Mouse (Mus musculus): ENCODE data around the gene Ruvbl2. TPM values are rescaled to one million over a fixed set of nuclear protein-coding genes. Genes with fewer than 3 reads are reported as not detected.

Gene Ruvbl2
- total and polyA plus RNA-seq, 3 experiments, result 253 to 277 (median 267) TPM

GRCm38 (mm10) chr7:45372371-45372770 lies 65.5 kb downstream of the Ruvbl2 start:
- in situ Hi-C loops (cut with MboI; ENCODE audit: low pct_ligation_motif_present, low pct_unique_long_range_greater_than_20kb, low sequenced_read_pairs) (no loop called here), dilution Hi-C loops (cut with MboI; ENCODE audit: extremely low pct_ligation_motif_present, extremely low pct_unique_long_range_greater_than_20kb, low sequenced_read_pairs) (no loop called here)
- peaks cover 2 to 11% of the 10 kb centered on the region in 2 experiments for H3K4me1 ChIP-seq (ENCODE audit: control insufficient read depth in 1 of 2, insufficient read depth in 2 of 2)
- peaks cover 52 to 88% of the 10 kb centered on the region in 2 experiments for H3K36me3 ChIP-seq (replicated peaks in 1 of 2; ENCODE audit: control insufficient read depth in 1 of 2, insufficient read depth in 1 of 2, low read length in 1 of 2)
- no peak overlapping the region for H3K4me3 ChIP-seq (replicated peaks in 1 of 3; ENCODE audit: low read depth in 2 of 3, low read length in 2 of 3, poor library complexity in 1 of 3)
- no peak overlapping the region for H3K4me2 ChIP-seq (ENCODE audit: insufficient read depth, low read depth, poor library complexity, severe bottlenecking)
- no peaks in the 10 kb centered on the region for H3K79me2 ChIP-seq (replicated peaks; ENCODE audit: control insufficient read depth, extremely low read depth, insufficient read depth, poor library complexity, severe bottlenecking)
- DNase-seq (ENCODE audit: extremely low read depth), result no peak
- TF ChIP-seq NRF1 (IDR thresholded peaks at IDR 0.05; ENCODE audit: low read depth, low read length) (no peak), USF2 (conservative IDR thresholded peaks at IDR 0.05; ENCODE audit: low read depth, low read length) (no peak), UBTF (IDR thresholded peaks at IDR 0.05; ENCODE audit: low read depth, low read length) (no peak), MYC (IDR thresholded peaks at IDR 0.05; ENCODE audit: low read depth, low read length) (no peak), ELF1 (IDR thresholded peaks at IDR 0.05; ENCODE audit: low read depth, low read length) (no peak), NELFE (IDR thresholded peaks at IDR 0.05; ENCODE audit: low read depth, low read length) (no peak), SMC3 (IDR thresholded peaks at IDR 0.05; ENCODE audit: low read depth, low read length) (no peak), CHD2 (IDR thresholded peaks at IDR 0.05; ENCODE audit: low read length) (no peak), MAFK (IDR thresholded peaks at IDR 0.05; ENCODE audit: insufficient replicate concordance, low read length) (no peak), POLR2A (IDR thresholded peaks at IDR 0.05; ENCODE audit: low read depth, low read length) (no peak), ETS1 (conservative IDR thresholded peaks at IDR 0.05; ENCODE audit: low read depth, low read length) (no peak), POLR2AphosphoS2 (IDR thresholded peaks at IDR 0.05; ENCODE audit: low read depth, low read length) (no peak), CHD1 (IDR thresholded peaks at IDR 0.05; ENCODE audit: low read depth, low read length) (no peak), MAZ (IDR thresholded peaks at IDR 0.05; ENCODE audit: low read depth, low read length) (no peak), TBP (conservative IDR thresholded peaks at IDR 0.05; ENCODE audit: low read depth, low read length) (no peak), MEF2A (IDR thresholded peaks at IDR 0.05; ENCODE audit: borderline replicate concordance, low read depth, low read length) (no peak), USF1 (IDR thresholded peaks at IDR 0.05; ENCODE audit: low read depth, low read length) (no peak)
- H3K9me3 ChIP-seq (replicated peaks; ENCODE audit: low read length), result no peaks in the 10 kb centered on the region
- H3K27ac ChIP-seq (ENCODE audit: insufficient read depth, low read depth), result no peak overlapping the region
- H3K27me3 ChIP-seq (replicated peaks), result no peaks in the 10 kb centered on the region
- H3K9ac ChIP-seq (ENCODE audit: insufficient read depth, low read depth), result no peak overlapping the region

Other genes starting within 250 kb of the Ruvbl2 start
Only the 20 nearest of the 32 such genes appear.
- gene Slc6a21, start 160.6 kb downstream of the Ruvbl2 start, total RNA-seq (2012; rRNA removed), result not detected in 2 replicates
- not detected in 2 replicates for gene Slc6a21, start 160.6 kb downstream of the Ruvbl2 start, total RNA-seq (2014; rRNA removed)
- gene Slc6a21, start 160.6 kb downstream of the Ruvbl2 start, polyA plus RNA-seq (2012; ENCODE audit: insufficient read length, low read depth), result not detected in 2 replicates
- 10.7 and 17.6 TPM in 2 replicates for gene Trpm4, start 104.3 kb downstream of the Ruvbl2 start, total RNA-seq (2012; rRNA removed)
- gene Trpm4, start 104.3 kb downstream of the Ruvbl2 start, total RNA-seq (2014; rRNA removed), result 8.6 and 12.0 TPM in 2 replicates
- 9.3 and 11.0 TPM in 2 replicates for gene Trpm4, start 104.3 kb downstream of the Ruvbl2 start, polyA plus RNA-seq (2012; ENCODE audit: insufficient read length, low read depth)
- 0.13 and 0.21 TPM in 2 replicates for gene Hrc, start 102.8 kb downstream of the Ruvbl2 start, total RNA-seq (2012; rRNA removed)
- not detected in 2 replicates for gene Hrc, start 102.8 kb downstream of the Ruvbl2 start, total RNA-seq (2014; rRNA removed)
- 0.10 and 0.16 TPM in 2 replicates for gene Hrc, start 102.8 kb downstream of the Ruvbl2 start, polyA plus RNA-seq (2012; ENCODE audit: insufficient read length, low read depth)
- gene Ppfia3, start 71.1 kb downstream of the Ruvbl2 start, total RNA-seq (2012; rRNA removed), result 1.5 and 1.9 TPM in 2 replicates
- gene Ppfia3, start 71.1 kb downstream of the Ruvbl2 start, total RNA-seq (2014; rRNA removed), result 0.21 and 0.32 TPM in 2 replicates
- 0.57 and 0.61 TPM in 2 replicates for gene Ppfia3, start 71.1 kb downstream of the Ruvbl2 start, polyA plus RNA-seq (2012; ENCODE audit: insufficient read length, low read depth)
- 4.4 and 5.0 TPM in 2 replicates for gene Lin7b, start 67.5 kb downstream of the Ruvbl2 start, total RNA-seq (2012; rRNA removed)
- 3.5 and 3.8 TPM in 2 replicates for gene Lin7b, start 67.5 kb downstream of the Ruvbl2 start, total RNA-seq (2014; rRNA removed)
- 7.4 and 10.4 TPM in 2 replicates for gene Lin7b, start 67.5 kb downstream of the Ruvbl2 start, polyA plus RNA-seq (2012; ENCODE audit: insufficient read length, low read depth)
- gene Snrnp70, start 42.4 kb downstream of the Ruvbl2 start, total RNA-seq (2012; rRNA removed), result 197 and 229 TPM in 2 replicates
- gene Snrnp70, start 42.4 kb downstream of the Ruvbl2 start, total RNA-seq (2014; rRNA removed), result 182 and 212 TPM in 2 replicates
- 457 and 499 TPM in 2 replicates for gene Snrnp70, start 42.4 kb downstream of the Ruvbl2 start, polyA plus RNA-seq (2012; ENCODE audit: insufficient read length, low read depth)
- gene Kcna7, start 32.4 kb downstream of the Ruvbl2 start, total RNA-seq (2012; rRNA removed), result 2.1 and 3.2 TPM in 2 replicates
- 0.16 and 0.23 TPM in 2 replicates for gene Kcna7, start 32.4 kb downstream of the Ruvbl2 start, total RNA-seq (2014; rRNA removed)
- gene Kcna7, start 32.4 kb downstream of the Ruvbl2 start, polyA plus RNA-seq (2012; ENCODE audit: insufficient read length, low read depth), result 0.22 and 0.39 TPM in 2 replicates
- 0.71 and 1.5 TPM in 2 replicates for gene Ntf5, start 24.4 kb downstream of the Ruvbl2 start, total RNA-seq (2012; rRNA removed)
- 0.23 and 0.43 TPM in 2 replicates for gene Ntf5, start 24.4 kb downstream of the Ruvbl2 start, total RNA-seq (2014; rRNA removed)
- gene Ntf5, start 24.4 kb downstream of the Ruvbl2 start, polyA plus RNA-seq (2012; ENCODE audit: insufficient read length, low read depth), result 0.59 and 0.65 TPM in 2 replicates
- gene Lhb, start 17.3 kb downstream of the Ruvbl2 start, total RNA-seq (2012; rRNA removed), result not detected in 2 replicates
- gene Lhb, start 17.3 kb downstream of the Ruvbl2 start, total RNA-seq (2014; rRNA removed), result not detected in 2 replicates
- gene Lhb, start 17.3 kb downstream of the Ruvbl2 start, polyA plus RNA-seq (2012; ENCODE audit: insufficient read length, low read depth), result not detected in 2 replicates
- 13.2 and 27.2 TPM in 2 replicates for gene Gys1, start 3.3 kb downstream of the Ruvbl2 start, total RNA-seq (2012; rRNA removed)
- gene Gys1, start 3.3 kb downstream of the Ruvbl2 start, total RNA-seq (2014; rRNA removed), result 11.9 and 14.0 TPM in 2 replicates
- gene Gys1, start 3.3 kb downstream of the Ruvbl2 start, polyA plus RNA-seq (2012; ENCODE audit: insufficient read length, low read depth), result 20.9 and 23.9 TPM in 2 replicates
- 142 and 164 TPM in 2 replicates for gene Ftl1, start 21.8 kb upstream of the Ruvbl2 start, total RNA-seq (2012; rRNA removed)
- 790 and 1,027 TPM in 2 replicates for gene Ftl1, start 21.8 kb upstream of the Ruvbl2 start, total RNA-seq (2014; rRNA removed)
- 31.2 and 60.3 TPM in 2 replicates for gene Ftl1, start 21.8 kb upstream of the Ruvbl2 start, polyA plus RNA-seq (2012; ENCODE audit: insufficient read length, low read depth)
- gene Bax, start 28.8 kb upstream of the Ruvbl2 start, total RNA-seq (2012; rRNA removed), result 232 and 233 TPM in 2 replicates
- 185 and 195 TPM in 2 replicates for gene Bax, start 28.8 kb upstream of the Ruvbl2 start, total RNA-seq (2014; rRNA removed)
- gene Bax, start 28.8 kb upstream of the Ruvbl2 start, polyA plus RNA-seq (2012; ENCODE audit: insufficient read length, low read depth), result 273 and 321 TPM in 2 replicates
- 0.13 and 0.17 TPM in 2 replicates for gene Tulp2, start 43.8 kb upstream of the Ruvbl2 start, total RNA-seq (2012; rRNA removed)
- not detected in 2 replicates for gene Tulp2, start 43.8 kb upstream of the Ruvbl2 start, total RNA-seq (2014; rRNA removed)
- not detected in 2 replicates for gene Tulp2, start 43.8 kb upstream of the Ruvbl2 start, polyA plus RNA-seq (2012; ENCODE audit: insufficient read length, low read depth)
- 5.0 and 5.7 TPM in 2 replicates for gene Gm45808, start 48.7 kb upstream of the Ruvbl2 start, total RNA-seq (2012; rRNA removed)
- gene Gm45808, start 48.7 kb upstream of the Ruvbl2 start, total RNA-seq (2014; rRNA removed), result 0.85 and 1.3 TPM in 2 replicates
- gene Gm45808, start 48.7 kb upstream of the Ruvbl2 start, polyA plus RNA-seq (2012; ENCODE audit: insufficient read length, low read depth), result 2.2 TPM in 1 of 2 replicates, not detected in the other
- gene Dhdh, start 50.7 kb upstream of the Ruvbl2 start, total RNA-seq (2012; rRNA removed), result 5.9 and 6.4 TPM in 2 replicates
- 7.1 and 7.2 TPM in 2 replicates for gene Dhdh, start 50.7 kb upstream of the Ruvbl2 start, total RNA-seq (2014; rRNA removed)
- gene Dhdh, start 50.7 kb upstream of the Ruvbl2 start, polyA plus RNA-seq (2012; ENCODE audit: insufficient read length, low read depth), result 15.3 and 18.0 TPM in 2 replicates
- 83.4 and 92.6 TPM in 2 replicates for gene Nucb1, start 72.3 kb upstream of the Ruvbl2 start, total RNA-seq (2012; rRNA removed)
- gene Nucb1, start 72.3 kb upstream of the Ruvbl2 start, total RNA-seq (2014; rRNA removed), result 40.8 and 46.2 TPM in 2 replicates
- 90.4 and 129 TPM in 2 replicates for gene Nucb1, start 72.3 kb upstream of the Ruvbl2 start, polyA plus RNA-seq (2012; ENCODE audit: insufficient read length, low read depth)
- gene Ppp1r15a, start 88.2 kb upstream of the Ruvbl2 start, total RNA-seq (2012; rRNA removed), result 11.7 and 12.0 TPM in 2 replicates
- gene Ppp1r15a, start 88.2 kb upstream of the Ruvbl2 start, total RNA-seq (2014; rRNA removed), result 12.5 and 13.9 TPM in 2 replicates
- 31.8 and 37.1 TPM in 2 replicates for gene Ppp1r15a, start 88.2 kb upstream of the Ruvbl2 start, polyA plus RNA-seq (2012; ENCODE audit: insufficient read length, low read depth)
- gene Plekha4, start 88.2 kb upstream of the Ruvbl2 start, total RNA-seq (2012; rRNA removed), result 0.25 TPM in 2 replicates
- gene Plekha4, start 88.2 kb upstream of the Ruvbl2 start, total RNA-seq (2014; rRNA removed), result 0.28 TPM in 1 of 2 replicates, not detected in the other
- 0.90 and 1.3 TPM in 2 replicates for gene Plekha4, start 88.2 kb upstream of the Ruvbl2 start, polyA plus RNA-seq (2012; ENCODE audit: insufficient read length, low read depth)
- not detected in 2 replicates for gene Hsd17b14, start 116.8 kb upstream of the Ruvbl2 start, total RNA-seq (2012; rRNA removed)
- gene Hsd17b14, start 116.8 kb upstream of the Ruvbl2 start, total RNA-seq (2014; rRNA removed), result not detected in 2 replicates
- 1.5 and 2.3 TPM in 2 replicates for gene Hsd17b14, start 116.8 kb upstream of the Ruvbl2 start, polyA plus RNA-seq (2012; ENCODE audit: insufficient read length, low read depth)
- gene Bcat2, start 132.1 kb upstream of the Ruvbl2 start, total RNA-seq (2012; rRNA removed), result 30.9 and 36.6 TPM in 2 replicates
- gene Bcat2, start 132.1 kb upstream of the Ruvbl2 start, total RNA-seq (2014; rRNA removed), result 12.9 and 13.5 TPM in 2 replicates
- 56.9 and 65.6 TPM in 2 replicates for gene Bcat2, start 132.1 kb upstream of the Ruvbl2 start, polyA plus RNA-seq (2012; ENCODE audit: insufficient read length, low read depth)

Measured in CH12.LX (cell line).